Mouse (Mus musculus): ENCODE measurements around the gene Mdn1.
A peak's percentile ranks its signal among the peaks of the same experiment; 100 is the strongest.

DNA sequence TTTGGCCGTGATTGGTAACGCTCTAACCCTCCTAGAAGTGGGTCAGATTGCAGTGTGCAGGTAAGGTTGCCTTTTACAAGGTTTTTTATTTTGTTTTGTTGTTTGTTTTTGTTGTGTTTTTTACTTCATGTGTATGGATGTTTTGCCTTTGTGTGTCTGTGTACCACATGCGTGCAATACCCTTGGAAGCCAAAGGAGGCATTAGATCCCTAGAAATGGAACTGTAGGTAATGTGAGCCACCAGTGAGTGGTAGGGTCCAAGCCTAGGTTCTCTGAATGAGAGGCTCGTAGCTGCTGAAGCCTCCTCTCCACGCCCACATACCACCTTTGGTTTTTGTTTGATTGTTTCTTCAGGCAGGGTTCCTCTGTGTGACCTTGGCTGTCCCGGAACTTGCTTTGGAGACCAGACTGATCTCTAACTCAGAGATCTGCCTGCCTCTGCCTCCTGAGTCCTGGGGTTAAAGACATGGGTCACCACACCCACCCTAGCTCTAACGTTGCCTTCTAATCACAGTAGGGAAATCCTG, 113.4 kb downstream of the Mdn1 start:
- TF ChIP-seq CTCF (IDR thresholded peaks at IDR 0.05; ENCODE audit: low read depth) (peak; percentile 25), EP300 (IDR thresholded peaks at IDR 0.05; ENCODE audit: low read depth) (no peak)
